Mouse (Mus musculus) liver, embryonic 14.5 days (tissue): Measurements from ENCODE around the gene Nceh1. TPM values are rescaled to one million over a fixed set of nuclear protein-coding genes. Genes with fewer than 3 reads are reported as not detected.

ENCODE experiments used
- ATAC-seq: fragments of 200-750 bp; cut with Nextera tagmentation; 2 replicates; pipeline ENCODE4 v1.8.0; 2017; ENCODE audit warnings: moderate number of reproducible peaks, mild to moderate bottlenecking, moderate library complexity; ENCODE audit not compliant: insufficient read depth
- DNase-seq, 3 experiments: peaks; one replicate each; pipeline ENCODE4 v3.0.0-alpha.2; 2012 to 2013; ENCODE audit warnings: low read depth in 3 of 3, low spot score in 3 of 3
- H3K27ac ChIP-seq: fragments of 300-500 bp; sonication (generic); 2 replicates; pipeline ENCODE4 v1.5.1; 2014; ENCODE audit warnings: moderate library complexity, mild to moderate bottlenecking, control low read depth, inconsistent platforms
- H3K27me3 ChIP-seq: fragments of 300-500 bp; sonication (generic); 2 replicates; pipeline ENCODE4 v1.6.1; 2014; ENCODE audit warnings: mild to moderate bottlenecking, low read length, moderate library complexity; ENCODE audit not compliant: control insufficient read depth, insufficient read depth
- H3K36me3 ChIP-seq: fragments of 300-500 bp; sonication (generic); replicated peaks from 2 replicates; pipeline ENCODE4 v1.6.1; 2014; ENCODE audit warnings: low read depth; ENCODE audit not compliant: control insufficient read depth, insufficient read depth
- H3K4me1 ChIP-seq, 2 experiments: fragments of 200-500 bp in 1 of 2; fragments of 300-500 bp in 1 of 2; sonication (generic) in 1 of 2; replicated peaks; 2 replicates each; pipeline ENCODE4 v1.6.1; 2012 to 2014; ENCODE audit warnings: antibody characterized with exemption in 1 of 2, inconsistent platforms in 1 of 2, low read length in 1 of 2; ENCODE audit not compliant: control insufficient read depth in 2 of 2, insufficient read depth in 2 of 2
- H3K4me2 ChIP-seq: fragments of 300-500 bp; sonication (generic); 2 replicates; pipeline ENCODE4 v1.6.1; 2014; ENCODE audit warnings: low read depth, mild to moderate bottlenecking, control low read depth, moderate library complexity
- H3K4me3 ChIP-seq, 2 experiments: fragments of 200-500 bp in 1 of 2; fragments of 300-500 bp in 1 of 2; sonication (generic) in 1 of 2; 2 replicates each; pipeline ENCODE4 v1.5.1; 2012 to 2014; ENCODE audit warnings: low read depth in 2 of 2, low read length in 2 of 2, mild to moderate bottlenecking in 2 of 2, control low read depth in 1 of 2, inconsistent platforms in 1 of 2, moderate library complexity in 1 of 2; ENCODE audit not compliant: insufficient read depth in 1 of 2
- H3K9ac ChIP-seq: fragments of 300-500 bp; sonication (generic); replicated peaks from 2 replicates; pipeline ENCODE4 v1.6.1; 2014; ENCODE audit warnings: mild to moderate bottlenecking, control low read depth, moderate library complexity
- H3K9me3 ChIP-seq: fragments of 300-500 bp; sonication (generic); 2 replicates; pipeline ENCODE4 v1.6.1; 2016; ENCODE audit warnings: low read length, mixed read lengths; ENCODE audit not compliant: control insufficient read depth
- CTCF ChIP-seq: IDR thresholded peaks from 2 replicates; pipeline ENCODE4 v1.5.1; 2016; ENCODE audit warnings: antibody characterized with exemption, low read depth, control low read depth
- EP300 ChIP-seq: IDR thresholded peaks from 2 replicates; pipeline ENCODE4 v1.6.1; 2016; ENCODE audit warnings: antibody characterized with exemption, low read depth
- WGBS: fragments of 180-500 bp; shearing (Covaris S2); extraction: QIAGEN DNeasy Blood & Tissue Kit; methylation state at CpG from one replicate; pipeline ENCODE4 v1.1.7; 2014; ENCODE audit not compliant: insufficient replicate concordance; 5-methylcytosine and 5-hydroxymethylcytosine counted together
- polyA plus RNA-seq, 2 experiments: library from polyadenylated mRNA; depleted of rRNA in 1 of 2; stranded (reverse) in 1 of 2; unstranded in 1 of 2; fragments of >200 nt; fragmentation: Nextera tagmentation in 1 of 2; extraction: Ambion mirVana in 1 of 2; gene quantifications; 2 replicates each; pipeline versions ENCODE4 v1.2.1 to v1.2.3; 2012 to 2014

Gene Nceh1
- polyA plus RNA-seq, 2 experiments, result 1.2 to 3.2 TPM

DNA sequence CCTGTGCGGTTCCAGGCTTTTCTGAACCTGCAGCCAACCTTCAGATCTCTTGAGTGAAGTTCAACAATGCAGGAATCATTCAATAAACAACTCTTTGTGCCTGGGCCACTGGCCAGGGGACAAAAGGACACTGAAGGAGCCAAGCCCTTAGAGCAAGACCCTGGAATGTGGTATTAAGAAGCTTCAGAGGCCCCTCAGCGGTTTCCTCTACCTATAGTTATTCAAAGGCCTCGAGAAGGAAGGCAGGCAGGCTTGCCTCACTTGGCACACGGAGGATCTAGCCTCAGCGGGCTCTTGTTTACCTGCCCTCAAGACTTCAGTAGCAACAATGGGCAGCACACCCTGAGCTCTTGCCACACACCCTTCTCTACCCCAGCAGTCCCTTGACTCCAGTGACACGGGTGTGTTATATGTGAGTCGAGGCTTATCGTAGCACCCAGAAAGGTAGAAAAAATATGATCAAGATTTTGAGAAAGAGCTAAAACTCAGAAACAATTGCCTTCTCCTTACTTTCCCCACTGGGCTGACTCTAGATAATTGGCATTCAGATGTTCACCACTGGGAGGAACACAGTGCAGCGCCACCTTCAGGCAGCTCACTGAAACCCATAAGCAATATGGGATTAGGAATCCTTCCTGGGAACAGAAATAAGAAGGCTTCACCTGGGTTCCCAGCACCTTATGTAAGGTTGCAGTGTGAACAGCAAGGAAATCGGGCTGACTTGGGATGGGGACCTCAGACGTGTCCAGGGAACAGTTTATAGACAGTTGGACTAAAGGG, 46.0 kb downstream of the Nceh1 start:
- Histone ChIP-seq H3K4me1 (0 out of 4 replicates have a peak, but pooled peaks cover 0 to 2% of the 10 kb centered on the region in 2 experiments), H3K9ac (no peak overlapping the region), H3K36me3 (no peaks in the 10 kb centered on the region), H3K9me3 (no peaks in the 10 kb centered on the region), H3K27ac (no peak overlapping the region), H3K27me3 (no peaks in the 10 kb centered on the region), H3K4me2 (no peak overlapping the region), H3K4me3 (no peak overlapping the region)
- WGBS, result 69% methylated on average over 11 of the region's 11 CpGs
- DNase-seq (no peak), ATAC-seq (no peak)
- peak; percentile 51 for TF ChIP-seq CTCF
- TF ChIP-seq EP300, result no peak

DNA sequence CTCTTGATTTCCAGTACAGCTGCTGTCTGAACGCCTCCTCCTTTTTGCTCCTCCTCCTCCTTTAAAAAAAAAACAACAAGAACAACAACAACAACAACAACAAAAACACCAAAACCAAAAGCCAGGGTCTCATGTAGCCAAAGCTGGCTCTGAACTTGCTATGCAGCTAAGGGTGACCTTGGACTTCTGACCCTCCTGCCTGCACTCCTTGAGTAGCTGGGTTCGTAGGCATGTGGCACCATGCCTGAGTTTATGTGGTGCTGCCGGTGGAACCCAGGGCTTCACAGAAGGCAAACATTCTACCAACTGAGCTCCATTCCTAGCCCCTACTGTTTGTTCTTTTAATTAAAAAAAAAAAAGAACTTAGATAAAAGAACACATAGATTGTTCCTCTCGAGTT, 50.6 kb downstream of the Nceh1 start:
- 67% methylated on average over 4 of the region's 4 CpGs for whole genome bisulfite sequencing
- Histone ChIP-seq H3K9me3 (no peaks in the 10 kb centered on the region), H3K4me2 (no peak overlapping the region), H3K27ac (no peak overlapping the region), H3K36me3 (no peaks in the 10 kb centered on the region), H3K9ac (no peak overlapping the region), H3K4me1 (no peaks in the 10 kb centered on the region; a peak in 1 of 4 replicates), H3K4me3 (no peak overlapping the region), H3K27me3 (no peaks in the 10 kb centered on the region)
- TF ChIP-seq CTCF (no peak), EP300 (no peak)
- ATAC-seq, result no peak
- DNase-seq, result no peak

DNA sequence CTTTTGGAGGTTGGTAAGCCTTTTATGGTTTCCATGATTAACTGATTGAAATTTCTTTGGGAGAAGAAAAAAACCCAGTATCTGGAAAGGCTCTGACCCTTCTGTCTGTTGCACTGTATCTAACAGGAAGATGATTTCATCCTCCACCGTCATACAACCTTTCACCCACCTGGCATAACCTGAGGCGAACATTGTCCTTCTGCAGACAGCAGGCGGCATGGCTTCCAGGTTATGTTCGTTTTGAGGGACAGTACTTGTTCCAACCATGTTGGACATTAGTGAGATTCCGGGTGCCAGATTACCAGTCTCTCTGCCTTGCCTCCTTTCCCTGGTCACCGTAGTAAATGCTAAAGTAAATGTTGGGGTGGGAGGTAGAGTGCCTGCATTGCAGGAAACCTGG, 51.1 kb downstream of the Nceh1 start:
- Histone ChIP-seq H3K9me3 (no peaks in the 10 kb centered on the region), H3K27ac (no peak overlapping the region), H3K4me3 (no peak overlapping the region), H3K4me1 (no peaks in the 10 kb centered on the region; a peak in 1 of 4 replicates), H3K36me3 (no peaks in the 10 kb centered on the region), H3K27me3 (no peaks in the 10 kb centered on the region), H3K4me2 (no peak overlapping the region), H3K9ac (no peak overlapping the region)
- ATAC-seq (no peak), DNase-seq (no peak)
- TF ChIP-seq EP300 (no peak), CTCF (no peak)
- 66% methylated on average over 6 of the region's 6 CpGs for WGBS

DNA sequence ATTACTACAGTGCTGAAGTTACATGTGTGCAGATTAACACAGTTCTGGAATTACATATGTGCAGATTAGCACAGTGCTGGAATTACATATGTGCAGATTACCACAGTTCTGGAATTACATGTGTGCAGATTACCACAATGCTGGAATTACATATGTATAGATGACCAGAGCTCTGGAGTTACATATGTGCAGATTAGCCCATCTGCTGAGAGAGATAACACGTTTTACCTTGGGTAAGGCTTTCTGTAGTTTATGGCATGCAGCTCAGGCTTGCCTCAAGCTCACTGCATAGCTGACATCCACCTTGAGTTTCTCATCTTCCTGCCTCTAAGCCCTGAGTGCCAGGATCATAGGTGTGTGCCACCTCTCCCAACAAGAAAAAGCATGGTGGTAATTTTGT, 52.2 kb downstream of the Nceh1 start:
- Histone ChIP-seq H3K4me3 (no peak overlapping the region), H3K4me1 (no peaks in the 10 kb centered on the region; a peak in 1 of 4 replicates), H3K9ac (no peak overlapping the region), H3K27ac (no peak overlapping the region), H3K36me3 (no peaks in the 10 kb centered on the region), H3K4me2 (no peak overlapping the region), H3K27me3 (no peaks in the 10 kb centered on the region), H3K9me3 (no peaks in the 10 kb centered on the region)
- ATAC-seq (peak; percentile 37; the same call in 1 of the 2 replicates), DNase-seq (no peak)
- TF ChIP-seq CTCF (no peak), EP300 (no peak)
- WGBS, result 18% methylated on average over 1 of the region's 1 CpGs

DNA sequence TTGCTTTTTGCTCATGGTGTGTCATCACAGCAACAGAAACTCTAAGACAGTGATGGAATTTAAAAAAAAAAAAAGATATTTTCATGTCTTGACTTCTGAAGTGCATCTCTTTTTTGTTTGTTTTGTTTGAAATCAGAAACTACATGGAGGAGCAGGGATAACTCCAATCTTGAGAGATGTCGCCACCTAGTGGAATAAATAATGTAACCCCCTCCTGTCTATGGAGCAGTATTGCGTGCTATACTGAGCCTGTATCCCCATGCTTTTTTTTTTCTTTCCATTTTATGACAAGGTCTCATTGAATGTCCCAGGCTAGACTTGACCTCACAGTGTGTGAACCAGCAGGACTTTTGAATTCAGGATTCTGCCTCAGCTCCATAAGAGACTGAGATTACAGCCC, 54.5 kb downstream of the Nceh1 start:
- no peak overlapping the region for H3K4me2 ChIP-seq
- H3K27me3 ChIP-seq, result no peaks in the 10 kb centered on the region
- H3K27ac ChIP-seq, result no peak overlapping the region
- DNase-seq (peak; percentile 17 to 33 (median 31)), ATAC-seq (no peak)
- no peaks in the 10 kb centered on the region for H3K36me3 ChIP-seq
- no peaks in the 10 kb centered on the region; a peak in 1 of 4 replicates for H3K4me1 ChIP-seq
- 9% methylated on average over 2 of the region's 2 CpGs for WGBS
- TF ChIP-seq EP300, result no peak
- peak; percentile 64; the same call in 1 of the 2 replicates for TF ChIP-seq CTCF
- no peak overlapping the region for H3K4me3 ChIP-seq
- no peaks in the 10 kb centered on the region for H3K9me3 ChIP-seq
- H3K9ac ChIP-seq, result no peak overlapping the region
